Mouse (Mus musculus): ENCODE results near the gene Nppc.

- TF ChIP-seq POLR2A (IDR thresholded peaks at IDR 0.05; ENCODE audit: control insufficient read depth in 1 of 2, insufficient read depth in 1 of 2, low read depth in 1 of 2, low read length in 2 of 2, poor library complexity in 1 of 2) (no peak), GATA1 (IDR thresholded peaks at IDR 0.05; ENCODE audit: low read depth, low read length) (no peak), POLR2AphosphoS2 (IDR thresholded peaks at IDR 0.05; ENCODE audit: low read length) (no peak), UBTF (IDR thresholded peaks at IDR 0.05; ENCODE audit: borderline replicate concordance, insufficient read depth, low read depth, low read length) (no peak), CTCF (IDR thresholded peaks at IDR 0.05 in 2 of 3, conservative IDR thresholded peaks at IDR 0.05 in 1 of 3; ENCODE audit: control insufficient read depth in 1 of 3, insufficient read depth in 1 of 3, low read depth in 2 of 3, low read length in 3 of 3, poor library complexity in 1 of 3, severe bottlenecking in 1 of 3) (no peak), MYB (IDR thresholded peaks at IDR 0.05; ENCODE audit: low read depth, low read length) (no peak)
These were observed 5.3 kb downstream of the Nppc start for GRCm38 (mm10) chr1:86665091-86665490.
